Mouse (Mus musculus): Measurements from ENCODE around the gene 7530416G11Rik.

7530416G11Rik gene

DNA sequence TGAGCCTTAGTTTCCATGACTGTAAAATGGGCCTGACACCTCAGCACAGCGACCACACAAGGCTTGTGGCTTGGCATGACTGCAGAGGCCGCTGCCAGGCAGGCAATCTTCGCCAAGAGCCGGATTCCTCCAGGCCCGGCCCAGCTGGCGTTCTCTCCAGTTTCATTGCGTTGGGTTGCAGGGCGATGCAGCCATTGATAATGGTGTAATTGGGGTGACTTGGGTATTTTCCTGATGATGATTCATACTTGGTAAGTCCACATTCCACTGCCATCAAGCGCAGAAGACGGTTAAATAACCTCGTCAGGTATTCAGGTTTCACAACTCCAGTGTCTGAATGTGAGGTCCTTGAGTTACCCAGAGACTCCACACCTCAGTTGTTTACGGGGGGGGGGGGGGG, 23.7 kb downstream of the 7530416G11Rik start:
- no peak for DNase-seq

- DNase-seq, result no peak
Observed at GRCm38 (mm10) chr15:85477584-85477983, 25.4 kb downstream of the 7530416G11Rik start.

DNA sequence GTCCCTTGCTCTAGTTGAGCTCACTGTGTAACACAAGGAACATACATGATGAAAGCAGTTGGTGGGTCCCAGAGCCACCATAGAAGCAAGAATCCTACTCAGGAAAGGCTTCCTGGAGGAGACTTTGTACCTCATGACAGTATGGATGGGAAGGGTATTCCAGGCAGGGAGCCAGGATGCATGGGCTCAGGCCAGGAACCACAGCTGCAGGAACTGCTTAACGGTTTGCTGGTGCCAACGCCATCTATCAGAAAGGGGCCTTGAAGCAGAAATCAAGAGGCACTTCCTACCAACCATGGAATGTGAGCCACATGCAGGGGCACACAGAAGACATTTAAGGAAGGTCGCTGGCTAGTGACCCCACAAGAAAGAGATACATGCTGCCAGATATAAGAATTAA, 28.3 kb downstream of the 7530416G11Rik start:
- DNase-seq, result no peak

DNA sequence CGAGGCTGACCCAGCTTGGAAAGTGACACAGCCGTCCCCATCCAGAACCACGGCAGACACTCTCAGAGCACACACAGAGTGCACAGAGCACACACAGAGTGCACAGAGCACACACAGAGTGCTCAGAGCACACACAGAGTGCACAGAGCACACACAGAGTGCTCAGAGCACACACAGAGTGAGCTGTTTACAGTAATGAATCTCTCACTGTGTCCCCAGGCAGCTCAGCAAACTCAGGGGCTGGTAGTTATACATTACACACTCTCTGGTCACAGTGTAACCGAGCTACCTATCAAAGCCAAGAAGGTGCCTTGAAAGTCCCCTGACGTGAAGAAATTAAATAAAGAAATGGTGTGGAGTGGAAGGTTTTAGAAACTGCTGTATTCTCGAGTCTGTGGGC, 33.6 kb downstream of the 7530416G11Rik start:
- DNase-seq, result no peak

DNA sequence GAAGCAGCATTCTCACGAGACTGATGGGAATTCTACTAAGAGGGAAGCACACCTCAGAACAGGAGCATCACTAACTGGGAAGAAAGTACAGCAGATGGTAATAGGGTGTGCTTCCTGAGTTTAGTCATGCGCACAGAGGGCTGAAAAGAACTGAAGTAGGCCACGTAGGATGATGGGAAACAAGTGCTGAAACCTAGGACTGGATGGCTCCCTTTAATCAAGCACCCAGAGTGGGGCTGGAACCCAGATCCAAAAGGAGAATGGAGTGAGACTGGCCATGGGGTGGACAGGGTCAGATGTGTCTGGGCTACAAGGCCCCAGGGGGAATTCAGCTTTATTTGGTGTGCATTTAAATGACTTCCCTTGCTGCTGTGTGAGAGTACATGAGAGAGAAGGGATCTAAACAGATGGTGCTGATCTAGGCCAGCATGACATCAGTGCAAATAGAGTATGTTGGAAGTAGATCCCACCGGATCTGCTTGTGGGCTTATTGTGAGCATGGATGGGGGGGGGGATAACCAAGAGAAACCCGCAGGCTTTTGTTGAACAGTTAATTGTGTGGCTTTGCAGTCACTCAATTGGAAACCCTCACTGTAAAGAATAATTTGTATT, 36.5 kb downstream of the 7530416G11Rik start:
- DNase-seq, result no peak

GRCm38 (mm10) chr15:85464823-85465565, 38.0 kb downstream of the 7530416G11Rik start:
- no peak for DNase-seq

- no peak for DNase-seq
Observed at GRCm38 (mm10) chr15:85464190-85464589, 38.8 kb downstream of the 7530416G11Rik start.

DNA sequence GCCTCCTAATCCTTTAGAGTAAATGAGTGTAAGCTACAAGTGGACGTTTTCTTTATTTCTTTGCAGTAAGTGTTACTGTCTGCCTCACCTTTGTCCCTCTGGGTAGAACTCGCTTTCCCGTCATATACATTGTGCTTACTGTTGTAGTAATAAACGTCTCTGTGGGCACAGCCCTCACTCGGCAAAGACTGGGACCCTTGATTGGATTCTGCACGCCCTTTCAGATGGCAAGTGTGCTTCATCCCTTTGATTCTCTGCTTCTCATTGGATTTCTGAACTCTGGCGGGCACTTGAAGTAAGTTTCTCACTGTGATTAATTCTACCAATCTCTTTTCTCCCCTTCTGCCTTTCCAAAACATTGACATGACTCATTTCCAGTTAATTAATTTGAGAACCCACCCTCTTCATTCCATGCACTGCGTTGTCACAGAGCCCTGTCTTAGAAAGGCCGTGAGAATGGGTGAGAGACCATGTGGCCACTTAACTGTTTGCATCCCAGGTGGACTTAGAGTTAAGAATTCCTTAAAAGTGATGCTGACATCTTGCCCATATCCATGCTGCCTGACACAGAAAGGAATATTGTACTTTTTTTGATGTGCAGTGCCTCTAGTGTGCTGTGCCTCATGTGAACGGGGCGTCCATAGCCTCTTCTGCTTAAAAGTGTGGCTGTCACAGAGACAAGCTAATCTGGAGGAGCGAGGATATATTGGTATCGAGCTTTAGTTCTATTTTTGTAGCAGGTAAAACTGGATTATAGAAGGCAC, 39.8 kb downstream of the 7530416G11Rik start:
- DNase-seq, result no peak

DNA sequence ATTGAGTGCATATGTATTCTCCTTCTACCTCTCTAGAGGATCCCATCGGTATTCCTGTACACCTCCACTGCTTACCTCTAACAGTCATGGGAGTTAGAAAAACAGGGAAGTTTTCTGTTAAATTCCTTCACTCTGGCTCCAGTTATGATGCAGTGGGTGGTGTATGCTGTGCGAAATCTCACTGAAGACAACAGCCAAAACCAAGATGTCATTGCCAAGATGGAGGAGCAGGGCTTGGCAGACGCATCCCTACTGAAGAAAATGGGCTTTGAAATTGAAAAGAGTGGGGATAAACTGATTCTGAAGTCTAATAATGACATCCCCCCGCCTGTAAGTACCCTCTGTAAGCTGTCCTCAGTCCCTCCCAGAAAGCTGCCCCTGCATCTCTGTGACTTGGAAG, 40.9 kb downstream of the 7530416G11Rik start:
- DNase-seq, result peak; percentile 68

DNA sequence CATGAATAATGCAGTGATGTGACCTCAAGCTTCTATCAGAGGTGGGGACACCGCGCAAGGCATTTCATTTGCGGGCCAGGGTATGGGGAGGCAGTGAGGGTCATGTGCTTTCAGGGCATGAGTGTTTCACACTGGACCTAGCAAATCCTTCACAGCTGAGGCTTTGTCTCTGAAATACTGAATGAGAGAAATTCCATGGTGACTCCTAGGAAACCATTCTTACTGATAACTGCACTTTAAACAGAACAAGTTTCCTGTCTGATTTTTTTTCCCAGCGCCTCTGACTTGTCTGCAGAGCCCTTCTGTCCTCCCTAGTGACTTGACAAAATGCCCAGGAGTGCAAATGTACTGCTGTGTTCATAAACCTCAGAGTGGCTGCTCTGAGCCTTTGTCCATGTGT, 41.5 kb downstream of the 7530416G11Rik start:
- DNase-seq, result no peak

DNA sequence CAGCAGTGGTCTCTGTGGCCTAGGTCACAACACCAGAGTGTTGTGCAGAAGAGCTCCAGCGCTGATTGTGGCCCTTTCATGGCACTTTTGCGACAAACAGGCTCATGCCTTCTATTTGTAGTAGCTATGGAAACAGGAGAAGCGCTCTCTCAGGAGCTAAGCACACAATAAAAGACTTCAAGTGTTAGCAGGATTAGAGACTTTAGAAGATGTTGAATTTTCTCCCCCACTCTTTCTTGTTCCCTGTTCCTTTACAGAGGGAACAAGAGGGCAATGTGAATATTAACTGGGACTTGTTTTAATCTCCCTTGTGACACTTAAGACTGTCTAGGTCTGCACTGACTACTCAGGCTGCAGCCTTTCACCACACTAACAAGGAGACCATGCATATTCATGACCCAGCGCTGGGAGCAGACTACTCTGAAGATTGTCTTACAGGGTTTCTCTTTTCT, 44.4 kb downstream of the 7530416G11Rik start:
- DNase-seq, result no peak

DNA sequence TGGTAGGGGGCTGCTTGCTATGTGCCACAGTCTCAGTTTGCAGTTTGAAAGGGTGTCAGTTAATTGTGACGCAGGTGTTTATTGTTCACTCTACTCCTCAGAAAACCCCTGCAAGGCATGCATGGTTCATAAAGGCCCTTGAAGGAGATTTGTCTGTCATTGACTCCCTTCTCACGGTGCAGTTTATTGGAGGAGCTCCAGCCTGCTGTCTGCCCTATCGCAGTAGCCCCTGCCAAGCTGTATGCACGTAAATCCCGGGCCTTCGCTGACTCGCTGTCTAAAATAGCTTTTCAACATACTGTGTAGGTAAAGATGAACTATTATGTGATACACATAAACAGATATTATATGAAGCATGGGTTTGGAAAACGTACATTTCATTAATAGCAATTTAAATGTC, 45.2 kb downstream of the 7530416G11Rik start:
- DNase-seq, result no peak

GRCm38 (mm10) chr15:85456891-85457290, 46.1 kb downstream of the 7530416G11Rik start:
- no peak for DNase-seq

DNA sequence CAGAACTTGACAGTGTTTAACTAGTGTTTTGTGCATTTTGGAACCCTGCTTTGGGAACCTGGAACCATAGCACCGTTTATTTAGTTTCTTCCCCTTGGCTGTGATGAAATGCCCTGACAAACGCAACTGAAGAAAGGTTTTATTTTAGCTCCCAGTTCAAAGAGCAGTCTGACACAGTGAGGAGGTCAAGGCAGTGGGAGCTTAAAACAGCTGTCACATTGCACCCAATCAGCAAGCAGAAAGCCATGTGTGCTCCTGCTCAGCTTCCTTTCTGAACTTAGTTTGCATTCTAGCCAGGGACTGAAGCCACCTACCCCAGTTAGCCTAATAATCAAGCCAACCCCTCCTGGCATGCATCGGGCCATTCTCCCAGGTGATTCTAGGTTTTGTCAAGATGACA, 56.4 kb downstream of the 7530416G11Rik start:
- DNase-seq, result no peak

Data from right cerebral cortex, adult 18-20 months (tissue).